Mouse (Mus musculus) spleen, adult 2 months (tissue): Measurements from ENCODE around the gene Rbm26. TPM values are rescaled to one million over a fixed set of nuclear protein-coding genes. Genes with fewer than 3 reads are reported as not detected.

ENCODE experiments used
- DNase-seq, 2 experiments: peaks; one replicate each; pipeline versions ENCODE4 v3.0.0 to v3.0.0-alpha.2; 2012 to 2021; ENCODE audit warnings: low spot score in 2 of 2, low read depth in 1 of 2
- H3K27ac ChIP-seq: fragments of 200-500 bp; 2 replicates; pipeline ENCODE4 v1.5.1; 2012; ENCODE audit warnings: low read length, inconsistent platforms; ENCODE audit not compliant: insufficient read depth
- H3K27me3 ChIP-seq: fragments of 200-500 bp; 2 replicates; pipeline ENCODE4 v1.6.1; 2012; ENCODE audit warnings: mild to moderate bottlenecking, moderate library complexity, low read length, inconsistent platforms; ENCODE audit not compliant: control insufficient read depth, insufficient read depth
- H3K36me3 ChIP-seq: fragments of 200-500 bp; 2 replicates; pipeline ENCODE4 v1.6.1; 2012; ENCODE audit warnings: mild to moderate bottlenecking, low read length, inconsistent platforms; ENCODE audit not compliant: control insufficient read depth, insufficient read depth
- H3K4me1 ChIP-seq: fragments of 200-500 bp; 2 replicates; pipeline ENCODE4 v1.6.1; 2011; ENCODE audit warnings: inconsistent platforms; ENCODE audit not compliant: control insufficient read depth, insufficient read depth, insufficient read length
- H3K4me3 ChIP-seq: fragments of 200-500 bp; 2 replicates; pipeline ENCODE4 v1.5.1; 2011; ENCODE audit warnings: mild to moderate bottlenecking, inconsistent platforms; ENCODE audit not compliant: insufficient read depth, insufficient read length; ENCODE audit errors: extremely low read depth
- CTCF ChIP-seq: fragments of 200-500 bp; IDR thresholded peaks from 2 replicates; pipeline ENCODE4 v1.5.1; 2011; ENCODE audit warnings: mild to moderate bottlenecking, inconsistent platforms; ENCODE audit not compliant: insufficient read depth, insufficient read length, insufficient replicate concordance; ENCODE audit errors: extremely low read depth
- POLR2A ChIP-seq: fragments of 200-500 bp; IDR thresholded peaks from 2 replicates; pipeline ENCODE4 v1.6.1; 2011; ENCODE audit warnings: low read depth, low read length, inconsistent platforms
- WGBS: fragments of 180-500 bp; shearing (Covaris S2); methylation state at CpG from one replicate; pipeline ENCODE4 v1.1.7; 2018; 5-methylcytosine and 5-hydroxymethylcytosine counted together
- polyA plus RNA-seq: library from polyadenylated mRNA; depleted of rRNA; stranded (reverse); fragments of >200 nt; gene quantifications from 2 replicates; pipeline ENCODE4 v1.2.3, GENCODE M21; 2012; rRNA removed

Gene Rbm26
- polyA plus RNA-seq: 9.4 and 11.9 TPM in 2 replicates

- DNase-seq: peak; percentile 90 to 95
- no peaks in the 10 kb centered on the region for H3K36me3 ChIP-seq
- H3K4me1 ChIP-seq: peaks cover 10% of the 10 kb centered on the region; the same call in 1 of the 2 replicates
- TF ChIP-seq CTCF (no peak), POLR2A (peak; percentile 89)
- H3K27me3 ChIP-seq: no peaks in the 10 kb centered on the region
- H3K27ac ChIP-seq: peak within 1 kb of the TSS; percentile 83
- under 1% methylated on average over 28 of the region's 28 CpGs for WGBS
- peak within 1 kb of the TSS; percentile 94 for H3K4me3 ChIP-seq
These were observed at the start of gene Rbm26 for GRCm38 (mm10) chr14:105177238-105177693. Gene Rbm26, minus strand, starts transcription at chr14:105177327.

- Histone ChIP-seq H3K4me3 (no peak overlapping the region), H3K27me3 (no peaks in the 10 kb centered on the region), H3K36me3 (no peaks in the 10 kb centered on the region), H3K4me1 (no peaks in the 10 kb centered on the region), H3K27ac (no peak overlapping the region)
- WGBS: 89% methylated on average over 4 of the region's 4 CpGs
- no peak for TF ChIP-seq CTCF
- no peak for TF ChIP-seq POLR2A
- DNase-seq: no peak
These were observed 48.7 kb upstream of the Rbm26 start for GRCm38 (mm10) chr14:105225790-105226189.

GRCm38 (mm10) chr14:105222240-105222639 lies 45.1 kb upstream of the Rbm26 start:
- WGBS: 90% methylated on average over 4 of the region's 4 CpGs

GRCm38 (mm10) chr14:105219525-105220376 lies 42.6 kb upstream of the Rbm26 start:
- H3K27ac ChIP-seq: no peak overlapping the region
- DNase-seq: no peak
- no peaks in the 10 kb centered on the region for H3K27me3 ChIP-seq
- H3K4me3 ChIP-seq: no peak overlapping the region
- TF ChIP-seq POLR2A (no peak), CTCF (no peak)
- no peaks in the 10 kb centered on the region for H3K4me1 ChIP-seq
- 82% methylated on average over 9 of the region's 9 CpGs for WGBS
- no peaks in the 10 kb centered on the region for H3K36me3 ChIP-seq

More at GRCm38 (mm10) chr14:105222240-105222639, 45.1 kb upstream of the Rbm26 start:
- TF ChIP-seq CTCF: no peak
- no peak for TF ChIP-seq POLR2A
- no peaks in the 10 kb centered on the region for H3K4me1 ChIP-seq
- H3K36me3 ChIP-seq: no peaks in the 10 kb centered on the region
- H3K4me3 ChIP-seq: no peak overlapping the region
- DNase-seq: no peak
- H3K27me3 ChIP-seq: no peaks in the 10 kb centered on the region
- H3K27ac ChIP-seq: no peak overlapping the region

GRCm38 (mm10) chr14:105198401-105198800 lies 21.3 kb upstream of the Rbm26 start:
- 50% methylated on average over 5 of the region's 5 CpGs for WGBS
- DNase-seq: peak in 1 of 2 experiments; percentile 21
- TF ChIP-seq POLR2A (no peak), CTCF (peak; percentile 20; the same call in 1 of the 2 replicates)

GRCm38 (mm10) chr14:105194682-105195081 lies 17.6 kb upstream of the Rbm26 start:
- TF ChIP-seq POLR2A (no peak), CTCF (no peak)
- no peak overlapping the region for H3K27ac ChIP-seq
- no peaks in the 10 kb centered on the region for H3K27me3 ChIP-seq
- H3K36me3 ChIP-seq: no peaks in the 10 kb centered on the region
- 74% methylated on average over 4 of the region's 4 CpGs for WGBS
- DNase-seq: no peak
- no peaks in the 10 kb centered on the region for H3K4me1 ChIP-seq
- no peak overlapping the region for H3K4me3 ChIP-seq

More at GRCm38 (mm10) chr14:105198401-105198800, 21.3 kb upstream of the Rbm26 start:
- no peaks in the 10 kb centered on the region for H3K27me3 ChIP-seq
- no peak overlapping the region for H3K27ac ChIP-seq
- H3K4me3 ChIP-seq: no peak overlapping the region
- no peaks in the 10 kb centered on the region for H3K4me1 ChIP-seq
- no peaks in the 10 kb centered on the region for H3K36me3 ChIP-seq

GRCm38 (mm10) chr14:105184866-105185265 lies 7.7 kb upstream of the Rbm26 start:
- Histone ChIP-seq H3K27me3 (no peaks in the 10 kb centered on the region), H3K4me1 (no peaks in the 10 kb centered on the region), H3K36me3 (no peaks in the 10 kb centered on the region), H3K27ac (no peak overlapping the region), H3K4me3 (no peak overlapping the region)
- no peak for DNase-seq
- WGBS: 36% methylated on average over 3 of the region's 3 CpGs
- TF ChIP-seq POLR2A (no peak), CTCF (no peak)
